Mouse (Mus musculus) inflammation-experienced regulatory T-cells, adult 6 months (primary cell): Measurements from ENCODE around the gene Hcn1. TPM values are rescaled to one million over a fixed set of nuclear protein-coding genes. Genes with fewer than 3 reads are reported as not detected.

ENCODE experiments used
- ATAC-seq: one replicate; pipeline ENCODE4 v1.8.0; 2017
- polyA plus RNA-seq, 3 experiments: library from polyadenylated mRNA; unstranded; fragments of 100-300 nt; shearing (Covaris generic); gene quantifications; one replicate each; pipeline ENCODE4 v1.2.1; 2017

Gene Hcn1
- polyA plus RNA-seq, 3 experiments from 2014 or later: 0.08 to 0.16 TPM; not detected in 1

DNA sequence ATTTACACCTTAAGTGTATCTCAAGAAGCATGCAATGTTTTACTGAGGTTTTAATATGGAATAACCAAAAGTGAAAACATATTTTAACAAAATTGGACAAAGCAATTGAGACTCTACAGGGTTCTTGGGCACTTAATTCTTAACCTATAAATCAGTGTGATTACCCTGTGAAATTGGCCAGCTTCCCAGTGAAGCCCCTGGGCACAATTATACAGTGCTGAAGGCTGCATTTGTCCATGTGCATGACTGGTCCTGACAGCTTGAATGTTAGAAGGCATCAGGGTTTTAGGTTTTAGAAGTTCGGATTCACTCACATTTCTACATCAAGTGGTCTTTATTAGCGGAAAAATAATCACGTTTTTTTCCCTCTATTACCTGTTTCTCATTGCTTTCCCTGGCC lies 103.9 kb downstream of the Hcn1 start:
- ATAC-seq: no peak

DNA sequence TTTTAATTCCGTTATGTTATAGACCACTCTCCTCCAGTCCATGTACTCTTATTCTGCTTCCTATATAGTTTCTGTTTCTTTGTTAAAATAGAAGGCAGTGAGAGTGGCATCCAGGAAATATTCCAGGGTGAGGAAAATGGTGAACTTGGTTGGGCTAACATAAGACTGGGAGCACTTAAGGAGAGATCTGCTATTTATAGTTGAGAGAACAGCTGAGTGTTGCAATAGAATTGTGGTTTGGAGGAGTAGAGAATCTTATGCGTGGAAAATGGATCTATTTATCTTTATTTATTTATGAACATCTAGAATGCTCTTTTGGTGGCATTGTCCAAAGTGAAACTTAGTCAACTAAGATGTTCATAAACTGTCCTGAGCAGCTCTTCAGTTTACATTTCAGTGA lies 104.4 kb downstream of the Hcn1 start:
- no peak for ATAC-seq

DNA sequence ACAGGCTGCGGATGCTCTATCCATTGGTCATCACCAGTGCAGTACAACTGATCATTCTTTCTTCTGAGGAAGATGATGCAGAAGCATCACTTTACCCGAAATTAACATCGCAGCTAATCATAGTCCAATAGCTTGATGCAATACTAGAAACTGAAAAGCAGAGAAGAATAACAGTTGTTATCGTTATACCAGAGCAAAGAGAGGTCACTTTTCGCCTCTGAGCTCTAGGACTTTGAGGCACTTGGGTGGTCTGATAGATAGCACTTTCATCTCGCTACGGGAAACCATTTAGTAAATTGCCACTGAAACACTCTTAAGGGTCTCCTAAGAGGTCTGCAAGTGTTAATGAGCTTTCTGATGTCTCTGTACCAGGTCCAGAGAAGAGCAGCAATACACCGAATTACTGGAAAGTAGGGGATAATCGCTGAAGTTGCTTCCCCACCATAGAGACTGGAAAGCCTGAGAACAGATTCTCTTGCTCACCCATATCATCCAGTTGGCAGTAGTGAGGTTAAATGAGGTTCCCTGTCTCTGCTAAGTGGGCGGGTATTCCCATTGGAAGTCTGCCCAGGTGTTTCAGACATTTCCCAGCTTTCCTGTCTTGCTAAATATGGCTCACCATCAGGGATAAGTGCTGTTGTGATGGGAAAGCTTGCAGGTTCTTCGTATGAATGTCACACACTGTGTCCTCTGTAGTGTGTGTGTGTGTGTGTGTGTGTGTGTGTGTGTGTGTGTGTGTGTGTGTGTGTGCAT lies 105.0 kb downstream of the Hcn1 start:
- ATAC-seq: no peak

DNA sequence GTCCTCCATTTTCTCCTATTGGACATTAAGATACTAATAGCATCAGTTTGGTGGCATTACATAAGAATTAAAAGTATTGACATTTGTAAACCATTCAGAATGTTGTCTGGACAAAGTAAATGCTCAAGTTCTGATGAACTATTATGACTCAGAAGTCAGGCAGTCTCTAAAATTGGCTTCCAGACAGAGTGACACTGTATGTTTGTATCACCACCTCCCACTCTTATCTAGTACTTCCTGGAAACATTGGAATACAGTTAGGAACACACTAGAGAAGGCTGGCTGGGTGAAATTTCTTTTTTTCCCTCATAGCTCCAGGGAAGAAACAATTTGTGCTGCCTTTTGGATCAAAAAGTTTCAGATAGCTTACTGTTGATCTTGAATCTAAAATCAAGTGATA lies 108.7 kb downstream of the Hcn1 start:
- ATAC-seq: no peak

DNA sequence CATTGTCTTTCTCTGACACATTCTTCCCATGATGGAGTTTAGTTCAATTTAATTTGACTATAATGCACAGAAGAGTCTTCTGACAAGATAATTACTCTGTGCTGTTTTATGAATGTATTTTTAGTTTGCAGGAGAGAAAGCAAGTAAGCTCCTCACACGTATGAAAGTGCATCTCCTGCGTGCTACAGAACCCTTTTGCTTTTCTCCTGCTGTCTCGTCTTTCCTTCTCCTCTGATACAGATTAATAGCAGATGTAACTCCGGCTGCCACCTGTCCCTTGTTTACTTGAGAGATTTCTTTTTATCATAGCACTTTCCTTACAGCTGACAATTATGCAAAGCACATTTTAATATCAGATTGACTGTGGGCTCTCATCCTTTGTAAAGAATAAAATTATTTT lies 120.0 kb downstream of the Hcn1 start:
- no peak for ATAC-seq

DNA sequence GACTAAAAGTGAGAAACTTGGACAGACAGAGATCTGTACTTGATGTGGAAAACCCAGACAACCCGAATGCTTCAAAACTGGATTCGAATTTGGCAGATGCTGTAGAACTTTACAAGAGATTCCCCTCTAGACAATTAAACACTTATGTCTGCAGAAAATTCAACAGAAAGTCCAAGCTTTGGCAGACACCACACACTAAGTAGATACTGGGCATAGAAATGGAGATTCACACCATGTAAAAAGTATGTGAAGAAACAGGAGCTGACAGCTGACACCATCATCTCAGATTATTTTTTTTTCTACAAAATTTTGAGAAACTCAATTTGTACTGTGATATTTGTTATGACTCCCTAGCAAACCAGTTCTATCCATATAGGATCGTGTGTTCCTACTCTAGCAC lies 122.0 kb downstream of the Hcn1 start:
- ATAC-seq: no peak

DNA sequence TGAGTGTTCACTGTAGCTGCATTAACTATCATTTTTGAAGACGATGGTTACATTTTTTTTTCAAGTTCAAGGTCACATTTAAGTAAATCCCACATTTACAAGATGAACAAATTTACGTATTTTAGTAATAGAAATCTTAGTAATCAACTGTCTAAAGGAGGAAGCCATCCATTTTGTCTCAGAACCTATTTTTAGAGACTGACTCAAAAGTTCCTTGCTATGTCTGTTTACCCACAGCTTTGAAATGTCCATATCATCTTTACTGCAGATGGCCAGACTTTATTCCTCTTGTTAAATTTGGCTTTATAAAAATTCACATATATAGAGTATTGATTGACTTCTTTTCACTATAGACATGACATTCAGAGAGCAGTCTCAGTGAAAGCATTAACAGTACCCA lies 126.3 kb downstream of the Hcn1 start:
- no peak for ATAC-seq

DNA sequence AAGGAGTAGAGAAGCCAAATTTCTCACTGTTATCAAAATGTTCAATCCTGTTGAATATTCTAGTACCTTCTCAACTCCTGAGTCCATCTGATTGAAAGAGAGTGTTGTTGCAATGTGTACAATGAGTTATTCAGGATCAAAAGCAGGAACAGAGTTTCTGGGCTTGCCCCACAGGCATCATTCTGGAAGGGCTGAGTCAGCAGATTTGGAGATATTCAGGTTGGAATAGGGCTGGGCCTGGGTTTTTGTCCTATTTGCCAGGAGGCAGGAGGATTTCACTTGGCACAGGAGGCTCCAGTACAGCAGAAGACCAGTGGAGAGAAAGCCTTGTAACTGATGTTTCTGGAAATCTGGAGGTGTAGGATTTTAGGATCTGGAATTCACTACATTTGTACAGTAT lies 130.6 kb downstream of the Hcn1 start:
- no peak for ATAC-seq

DNA sequence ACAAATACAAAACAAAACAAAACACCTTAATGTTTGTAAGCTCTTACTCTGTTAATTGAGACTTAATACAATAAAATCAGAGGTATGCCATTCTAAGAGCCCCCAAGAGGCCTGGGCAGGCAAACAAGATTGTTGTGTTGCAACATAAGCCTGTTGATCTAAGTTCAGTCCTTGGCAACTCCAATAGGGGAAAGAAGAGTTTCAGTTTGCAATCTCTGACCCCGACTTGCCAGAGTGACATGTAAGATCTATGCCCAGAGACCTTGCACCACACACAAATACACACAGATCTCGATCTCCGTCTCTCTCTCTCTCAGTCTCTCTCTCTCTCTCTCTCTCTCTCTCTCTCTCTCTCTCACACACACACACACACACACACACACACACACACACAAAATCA lies 142.3 kb downstream of the Hcn1 start:
- ATAC-seq: no peak

DNA sequence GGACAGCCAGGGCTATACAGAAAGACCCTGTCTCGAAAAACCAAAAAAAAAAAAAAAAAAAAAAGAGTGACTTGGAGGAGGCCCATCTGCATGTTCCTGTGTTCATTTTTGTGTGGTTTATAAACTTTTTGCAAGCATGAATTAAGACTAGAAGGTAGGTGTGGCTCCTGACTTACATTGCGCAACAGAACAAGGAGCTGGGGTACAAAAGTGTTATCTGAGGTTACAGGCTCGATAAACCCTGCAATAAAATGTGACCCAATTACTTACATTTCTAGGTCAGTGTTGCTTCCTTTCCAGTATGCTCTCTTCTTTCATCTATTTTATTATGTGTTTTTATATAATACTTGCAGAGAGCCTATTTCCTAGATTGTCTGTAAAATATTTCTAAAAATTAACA lies 143.1 kb downstream of the Hcn1 start:
- ATAC-seq: no peak

DNA sequence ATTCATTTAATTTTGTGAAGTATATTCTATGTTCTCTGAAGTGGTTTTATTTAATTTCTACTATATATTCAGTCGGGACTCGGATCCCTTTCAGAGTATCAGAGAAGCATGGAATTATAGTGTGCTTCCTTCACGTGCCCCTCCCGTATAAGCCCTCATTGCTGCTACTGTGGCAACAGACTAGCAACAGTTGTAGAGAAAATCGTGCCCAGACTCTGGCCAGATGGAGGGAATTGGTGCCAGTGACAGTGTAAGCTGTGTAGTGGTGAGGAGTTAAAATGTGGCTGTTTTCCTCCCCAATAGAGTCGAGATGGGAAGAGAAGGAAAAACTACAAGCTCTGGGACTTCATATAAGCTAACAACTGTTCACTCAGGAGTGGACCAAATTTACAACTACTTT lies 163.4 kb downstream of the Hcn1 start:
- ATAC-seq: no peak

DNA sequence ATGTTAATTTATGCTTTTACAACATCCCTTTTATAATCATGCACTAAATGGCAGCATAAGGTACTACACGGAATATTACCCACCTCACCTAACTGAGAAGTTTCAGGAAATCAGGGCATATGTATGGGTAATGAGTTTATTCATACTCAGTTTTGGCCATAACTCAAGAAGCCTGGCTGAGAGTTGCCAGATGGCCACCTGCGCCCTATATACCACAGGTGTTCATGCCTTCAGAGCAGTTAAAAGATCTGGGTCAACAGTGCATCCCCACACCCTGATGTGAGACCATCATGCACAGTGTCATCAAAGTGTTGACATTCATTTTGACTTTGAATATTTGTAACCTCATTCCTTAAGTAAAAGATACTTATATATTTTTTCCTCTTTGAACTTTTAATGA lies 183.3 kb downstream of the Hcn1 start:
- no peak for ATAC-seq

DNA sequence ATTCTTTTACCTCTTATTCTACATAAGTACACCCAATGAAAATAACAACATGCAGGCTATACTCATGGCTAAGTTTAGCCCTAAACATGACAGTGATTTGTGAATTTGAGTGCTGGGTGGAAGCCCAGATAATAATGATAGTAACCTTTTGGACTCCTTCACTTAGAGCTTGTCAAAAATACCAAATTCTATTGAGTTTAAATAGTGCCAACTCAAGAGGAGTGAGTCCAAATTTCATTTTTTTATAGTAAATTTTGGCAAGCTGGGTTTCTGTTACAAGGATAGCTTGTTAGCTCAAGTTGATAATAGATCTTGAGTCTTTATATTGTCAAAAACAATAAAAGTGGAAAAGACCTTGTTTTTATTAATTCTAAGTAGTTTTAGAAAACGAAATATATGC lies 190.7 kb downstream of the Hcn1 start:
- ATAC-seq: no peak

DNA sequence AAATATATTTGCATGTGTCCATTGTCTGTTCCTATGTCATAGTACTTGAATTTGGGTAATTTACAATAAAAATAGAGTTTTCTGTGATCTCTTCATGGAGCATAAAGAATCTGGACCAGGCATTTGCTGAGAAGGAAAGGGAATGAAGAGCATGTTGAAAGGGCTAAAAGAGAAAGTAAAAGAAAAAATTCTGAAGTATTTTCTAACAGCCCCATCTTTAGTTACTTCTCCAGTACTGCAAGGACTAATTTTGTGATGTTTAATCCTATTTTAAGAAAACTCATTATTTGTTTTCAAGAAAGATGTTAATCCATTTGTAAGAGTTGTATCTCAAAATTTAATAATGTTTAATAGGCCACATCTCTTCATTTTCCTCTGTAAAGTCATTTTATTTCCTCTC lies 198.9 kb downstream of the Hcn1 start:
- ATAC-seq: no peak

DNA sequence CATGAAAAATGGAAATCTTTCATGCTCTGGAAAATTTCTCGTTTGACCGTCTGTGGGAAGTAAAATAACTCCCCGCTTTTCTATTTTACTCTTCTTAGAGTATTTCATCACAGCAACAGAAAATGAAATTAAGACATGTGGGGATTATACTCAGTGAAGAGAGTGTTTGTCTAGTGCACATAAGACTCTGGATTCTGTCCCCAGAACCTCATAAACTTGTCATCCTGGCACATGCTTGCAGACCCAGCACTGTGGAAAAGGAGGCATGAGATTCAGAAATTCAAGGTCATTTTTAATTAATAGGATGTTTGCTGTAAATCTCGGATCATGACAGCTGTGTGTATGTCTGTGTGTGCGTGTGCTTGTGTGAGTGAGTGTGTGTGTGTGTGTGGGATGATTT lies 225.5 kb downstream of the Hcn1 start:
- no peak for ATAC-seq

DNA sequence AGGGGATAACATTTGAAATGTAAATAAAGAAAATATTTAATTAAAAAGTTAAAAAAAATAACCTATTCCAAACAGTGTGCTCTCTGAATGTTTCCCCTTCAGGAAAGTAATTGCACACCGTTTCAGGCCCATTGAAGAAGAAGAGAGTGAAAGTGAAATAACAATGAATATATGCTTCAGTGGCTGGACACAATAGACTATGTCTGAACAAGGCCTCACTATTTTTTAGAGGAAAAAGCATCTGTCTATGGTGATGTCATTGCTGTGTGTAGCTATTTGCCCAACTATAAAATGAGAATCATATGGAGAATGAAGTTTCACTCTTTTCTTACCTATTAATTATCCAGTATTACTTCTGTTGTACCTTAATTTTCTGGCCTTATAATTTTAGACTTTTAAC lies 234.5 kb downstream of the Hcn1 start:
- no peak for ATAC-seq

DNA sequence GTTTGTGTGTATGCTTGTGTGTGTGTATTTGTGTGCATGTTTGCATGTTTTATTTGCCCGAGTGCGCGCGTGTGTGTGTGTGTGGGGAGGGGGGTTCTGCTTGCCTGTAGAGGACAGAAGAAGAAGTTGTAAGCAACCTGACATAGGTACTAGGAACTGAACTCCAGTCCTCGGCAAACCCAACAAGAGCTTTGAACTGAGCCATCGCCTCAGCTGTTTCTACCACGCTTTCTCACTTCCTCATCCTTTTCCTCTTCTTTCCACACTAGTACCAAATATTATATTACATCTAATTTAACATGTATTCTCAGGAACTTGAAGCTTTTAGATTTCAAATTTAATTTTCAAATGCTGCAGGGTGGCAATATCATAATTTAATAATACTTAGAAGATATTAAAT lies 236.1 kb downstream of the Hcn1 start:
- no peak for ATAC-seq

DNA sequence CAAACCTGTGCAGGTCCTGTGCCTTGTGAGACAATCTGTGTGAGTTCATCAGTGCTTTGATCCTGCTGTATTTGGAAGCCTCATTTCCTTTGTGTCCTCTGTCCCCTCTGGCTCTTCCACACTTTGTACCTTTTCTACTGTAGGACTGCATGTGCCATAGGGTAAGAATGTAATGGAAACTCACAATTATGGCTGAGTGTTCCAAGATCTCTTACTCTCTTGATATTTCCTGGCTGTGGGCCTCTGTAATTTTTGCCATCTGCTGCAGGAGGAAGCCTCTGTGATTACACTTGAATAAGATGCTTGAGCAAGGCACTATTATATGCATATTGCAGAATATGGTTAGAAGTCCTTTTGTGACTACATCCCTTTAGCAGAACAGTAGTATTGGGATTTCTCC lies 240.2 kb downstream of the Hcn1 start:
- no peak for ATAC-seq

DNA sequence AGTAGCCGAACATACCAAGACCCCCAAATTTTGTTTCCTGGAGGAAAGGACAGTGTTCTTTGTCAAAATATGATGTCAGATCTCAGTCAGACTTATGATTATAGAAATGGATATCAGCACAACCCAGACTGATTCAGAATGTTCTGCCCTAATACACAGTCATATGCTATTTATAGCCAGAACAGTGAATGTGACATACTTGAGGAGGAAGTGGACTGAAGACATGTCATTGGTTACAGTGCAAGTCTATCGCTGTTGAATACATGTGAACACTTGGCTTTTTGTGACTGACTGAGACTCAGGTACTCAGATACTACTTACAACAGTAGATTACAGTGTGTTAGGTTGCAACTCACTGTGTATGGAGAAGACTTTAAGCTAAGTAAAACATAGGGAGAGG lies 245.2 kb downstream of the Hcn1 start:
- ATAC-seq: no peak

DNA sequence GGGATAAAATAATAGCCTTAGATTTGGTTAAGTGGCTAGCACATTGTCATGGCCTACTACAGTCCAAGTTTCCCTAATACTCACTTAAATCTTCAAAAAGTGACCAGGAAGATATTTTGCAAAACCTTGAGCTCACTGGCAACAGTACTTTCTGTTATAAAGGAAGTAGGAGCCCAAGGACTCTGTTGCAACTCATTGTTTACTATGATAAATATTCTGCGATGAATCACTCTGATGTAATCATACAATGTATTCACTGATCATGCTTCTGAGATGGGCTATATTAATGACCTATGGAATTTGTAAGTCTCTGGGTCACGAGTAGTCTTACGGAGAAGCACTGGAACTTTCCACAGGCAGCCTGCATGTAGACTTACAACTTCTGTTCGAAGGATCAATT lies 246.6 kb downstream of the Hcn1 start:
- ATAC-seq: no peak

DNA sequence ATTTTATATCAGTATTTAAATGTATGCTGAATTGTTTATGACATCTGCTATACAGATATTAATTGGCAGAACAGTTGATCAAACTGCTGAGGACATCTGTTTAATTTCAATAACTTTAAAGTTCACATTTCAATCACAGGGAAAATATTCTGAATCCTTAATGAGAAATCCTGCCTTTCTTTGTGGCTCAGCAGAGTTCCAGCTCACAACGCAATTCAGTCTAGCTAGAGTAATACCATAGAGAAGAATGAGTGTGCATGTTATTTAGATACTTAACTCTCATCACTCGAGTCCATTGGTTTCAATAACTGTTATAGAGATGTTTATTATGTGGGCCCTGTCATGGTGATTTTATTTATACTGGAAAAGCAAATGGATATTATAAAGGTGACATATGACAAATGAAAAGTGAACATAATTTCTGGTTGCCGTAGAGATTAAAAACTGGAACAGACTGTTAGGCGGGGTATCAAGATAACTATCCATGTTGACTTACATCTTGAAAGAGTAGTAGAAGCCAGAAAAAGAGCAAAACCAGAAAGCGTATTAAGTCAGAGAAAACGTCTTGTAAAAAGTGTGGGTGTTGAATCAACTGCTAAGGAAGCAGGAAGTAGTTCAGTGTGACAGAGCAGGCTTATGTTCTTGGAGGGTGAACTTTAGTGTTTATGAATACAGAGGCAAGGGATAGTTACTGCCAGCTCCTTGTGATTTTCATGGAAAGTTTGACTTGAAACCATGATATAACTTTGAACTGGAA lies 250.0 kb downstream of the Hcn1 start:
- no peak for ATAC-seq

DNA sequence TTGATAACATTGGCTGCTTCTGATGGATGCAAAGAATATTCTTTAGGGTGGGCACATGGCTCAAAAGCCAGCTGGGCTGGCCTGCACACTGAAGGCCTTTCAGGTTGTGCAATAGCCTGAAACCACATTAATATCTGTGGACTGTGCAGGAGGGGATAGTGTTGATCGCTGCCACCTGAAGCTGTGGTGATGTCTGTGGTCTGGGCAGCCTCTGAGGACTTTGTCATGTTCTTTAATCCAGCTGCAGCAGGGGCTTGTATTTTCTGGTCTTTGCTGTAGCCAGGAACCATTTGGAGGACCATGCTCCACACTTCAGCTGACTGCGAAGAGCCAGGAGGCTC lies 250.6 kb downstream of the Hcn1 start:
- no peak for ATAC-seq

DNA sequence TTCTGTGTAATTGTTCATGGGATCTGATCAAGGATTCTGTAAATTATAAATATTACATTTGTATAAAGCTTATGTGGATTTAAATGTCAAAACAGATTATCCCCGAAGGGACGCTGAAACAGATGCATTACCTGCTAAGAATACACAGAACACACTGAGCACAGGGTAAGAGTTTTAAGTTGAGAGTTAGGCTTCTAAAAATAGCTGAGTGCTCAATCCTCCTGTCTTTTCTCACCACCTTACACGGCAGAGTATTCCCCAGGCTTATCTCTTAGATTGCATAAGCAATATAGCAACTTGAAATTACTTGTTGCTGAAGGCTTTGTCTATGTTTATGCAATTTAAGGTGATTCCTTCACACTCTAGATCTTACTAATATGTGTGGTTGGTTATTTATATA lies 256.3 kb downstream of the Hcn1 start:
- ATAC-seq: no peak

DNA sequence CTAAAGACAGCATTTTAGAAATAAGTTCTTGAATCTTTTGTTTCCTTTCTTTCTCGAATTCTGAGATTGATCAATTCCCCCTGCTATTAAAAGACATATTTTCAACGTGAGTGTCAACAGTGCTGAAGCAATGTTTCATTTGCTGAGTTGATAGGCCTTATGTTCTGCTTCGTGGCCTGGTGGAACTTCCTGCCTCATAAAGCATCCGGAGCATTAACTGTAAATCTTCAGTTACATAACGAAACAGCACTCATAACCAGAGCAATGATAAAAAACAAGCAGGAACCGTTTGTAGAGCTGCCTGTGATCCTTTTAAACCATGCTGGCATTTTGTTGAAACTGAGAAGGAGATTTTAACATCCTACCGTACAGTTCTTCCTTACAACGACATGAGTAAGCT lies 275.7 kb downstream of the Hcn1 start:
- no peak for ATAC-seq
